ENCODE assay signal across 18 mouse cellular contexts in genomic region chr15:97865988-97866387, GRCm38 (mm10). TPM values are rescaled to one million over a fixed set of nuclear protein-coding genes. Genes with fewer than 3 reads are reported as not detected.
DNase-seq lines count a peak whose midpoint lies in the region; ATAC-seq and TF ChIP-seq lines count a peak whose summit lies in the region.
"Had no signal": no experiment of that assay in that cellular context is flagged by ENCODE, and none has a peak within 500 bp of the region (broad histone marks: within the 10 kb centered on the region; RNA-seq: fewer than 3 reads in every experiment).

No protein-coding gene starts in this region.

- no peaks in the 10 kb centered on the region for H3K27me3 ChIP-seq in kidney, postnatal 0 days (ENCODE audit: insufficient read depth, low read length)
- no peaks in the 10 kb centered on the region for H3K27me3 ChIP-seq in testis, adult 2 months (ENCODE audit: control insufficient read depth, insufficient read depth, low read length)
- H3K27me3 ChIP-seq: forebrain, embryonic 15.5 days; limb, embryonic 12.5 days; midbrain, embryonic 13.5 days; stomach, embryonic 15.5 days had no signal

- peak; percentile 47 for TF ChIP-seq CTCF in kidney, postnatal 0 days (IDR thresholded peaks at IDR 0.05; ENCODE audit: low read depth)
- peak; percentile 19; the same call in 1 of the 2 replicates for TF ChIP-seq CTCF in testis, adult 2 months (IDR thresholded peaks at IDR 0.05; ENCODE audit: control insufficient read depth, insufficient read depth, insufficient replicate concordance, low read depth, low read length)

- no peak for TF ChIP-seq POLR2A in testis, adult 2 months (IDR thresholded peaks at IDR 0.05; ENCODE audit: control insufficient read depth, low read depth, low read length)

- no peak overlapping the region for H3K4me3 ChIP-seq in kidney, postnatal 0 days (replicated peaks; ENCODE audit: low read depth, low read length)
- H3K4me3 ChIP-seq in testis, adult 2 months (ENCODE audit: control insufficient read depth, low read depth, low read length) = no peak overlapping the region
- H3K4me3 ChIP-seq: erythroblast, embryonic 14.5 days; forebrain, embryonic 15.5 days; heart, embryonic 15.5 days; limb, embryonic 12.5 days; midbrain, embryonic 13.5 days; stomach, embryonic 15.5 days had no signal

- no peak overlapping the region for H3K27ac ChIP-seq in kidney, postnatal 0 days
- no peak overlapping the region for H3K27ac ChIP-seq in testis, adult 2 months (ENCODE audit: control insufficient read depth, insufficient read depth, low read depth, low read length)
- H3K27ac ChIP-seq: forebrain, embryonic 15.5 days; limb, embryonic 12.5 days; macrophage; midbrain, embryonic 13.5 days; stomach, embryonic 15.5 days had no signal

- no peaks in the 10 kb centered on the region for H3K9me3 ChIP-seq in kidney, postnatal 0 days (replicated peaks; ENCODE audit: low read length)
- H3K9me3 ChIP-seq: forebrain, embryonic 15.5 days; heart, embryonic 15.5 days; midbrain, embryonic 13.5 days; stomach, embryonic 15.5 days had no signal

- no peaks in the 10 kb centered on the region for H3K4me1 ChIP-seq in kidney, postnatal 0 days (replicated peaks; ENCODE audit: insufficient read depth, low read length)
- H3K4me1 ChIP-seq in testis, adult 2 months (ENCODE audit: control insufficient read depth, insufficient read depth, low read length) = no peaks in the 10 kb centered on the region; the same call in 1 of the 2 replicates
- H3K4me1 ChIP-seq: limb, embryonic 12.5 days had no signal

- no peak overlapping the region for H3K9ac ChIP-seq in kidney, postnatal 0 days (ENCODE audit: low read depth, low read length)
- H3K9ac ChIP-seq: forebrain, embryonic 15.5 days; heart, embryonic 15.5 days; limb, embryonic 12.5 days; midbrain, embryonic 13.5 days; stomach, embryonic 15.5 days had no signal

- whole genome bisulfite sequencing in kidney, postnatal 0 days = 100% methylated on average over 2 of the region's 2 CpGs

- H3K36me3 ChIP-seq in kidney, postnatal 0 days (ENCODE audit: insufficient read depth, low read length) = 0 out of 2 replicates have a peak, but pooled peaks cover 6% of the 10 kb centered on the region
- no peaks in the 10 kb centered on the region for H3K36me3 ChIP-seq in testis, adult 2 months (ENCODE audit: control insufficient read depth, insufficient read depth, low read length)
- H3K36me3 ChIP-seq: forebrain, embryonic 15.5 days; heart, embryonic 15.5 days; limb, embryonic 12.5 days; midbrain, embryonic 13.5 days; stomach, embryonic 15.5 days had no signal

- no peak overlapping the region for H3K4me2 ChIP-seq in kidney, postnatal 0 days (ENCODE audit: low read length)
- H3K4me2 ChIP-seq: forebrain, embryonic 15.5 days; heart, embryonic 15.5 days; limb, embryonic 12.5 days; midbrain, embryonic 13.5 days; stomach, embryonic 15.5 days had no signal

- intact Hi-C loops in left cerebral cortex, postnatal 14 days (cut with DNase I) = no loop called here

- no peak for DNase-seq in kidney, postnatal 0 days (ENCODE audit: low spot score)
- DNase-seq in kidney, postnatal 14 days = no peak
- DNase-seq in testis, postnatal 14 days (ENCODE audit: low spot score) = no peak
- DNase-seq in R1 (ENCODE audit: low read depth, low spot score) = peak; percentile 63
- no peak for DNase-seq in left cerebral cortex, postnatal 14 days (ENCODE audit: low spot score in 2 of 2)
- DNase-seq: adrenal gland, adult 2 months; cerebellum, postnatal 25 days; retina, postnatal 1 day; thymus, postnatal 25 days had no signal

- ATAC-seq in kidney, postnatal 0 days (replicated peaks; ENCODE audit: low FRiP score, low read depth) = no peak
- no peak for ATAC-seq in inflammation-experienced regulatory T-cells, adult 6 months
- ATAC-seq: forebrain, embryonic 15.5 days; midbrain, embryonic 13.5 days had no signal

RNA-seq across cellular contexts. Expression of gene Hdac7, which starts 21.7 kb away (rescaled TPM):
- 24.5 and 24.7 TPM in 2 replicates for polyA plus RNA-seq in kidney, postnatal 0 days (2015; fragmentation: Nextera tagmentation; extraction: Ambion mirVana)
- 6.1 and 6.5 TPM in 2 replicates for polyA plus RNA-seq in testis, adult 2 months (2012; rRNA removed)
- polyA plus RNA-seq in inflammation-experienced regulatory T-cells, adult 6 months (2017; shearing (Covaris generic)) = 10 to 100 TPM; 47.2 to 80.6 (median 77.9) TPM
- 10 to 100 TPM; 23.7 to 25.9 TPM for total RNA-seq in left cerebral cortex, postnatal 14 days (2021)

RNA-seq across cellular contexts. Expression of gene Vdr, which starts 44.4 kb away (rescaled TPM):
- polyA plus RNA-seq in kidney, postnatal 0 days (2015; fragmentation: Nextera tagmentation; extraction: Ambion mirVana) = 20.6 and 22.5 TPM in 2 replicates
- polyA plus RNA-seq in testis, adult 2 months (2012; rRNA removed) = 5.4 and 5.7 TPM in 2 replicates
- 1 to 10 TPM in 2 of 3 experiments, under 1 TPM in 1; 0.16 to 2.8 (median 2.1) TPM for polyA plus RNA-seq in inflammation-experienced regulatory T-cells, adult 6 months (2017; shearing (Covaris generic))
- under 1 TPM; 0.13 TPM for total RNA-seq in left cerebral cortex, postnatal 14 days (2021)
- polyA plus RNA-seq: erythroblast, embryonic 14.5 days; midbrain, embryonic 13.5 days had no signal
